Mouse (Mus musculus): ENCODE data around the gene Olfr558. TPM values are rescaled to one million over a fixed set of nuclear protein-coding genes. Genes with fewer than 3 reads are reported as not detected.

Olfr558 gene
- total RNA-seq (2021) = under 1 TPM; 0.36 to 0.45 TPM
- long read RNA-seq, experiment 1 = 0 reads
- long read RNA-seq, experiment 2 = 0 reads

- DNase-seq (ENCODE audit: low spot score in 2 of 2) = no peak
Observed at GRCm38 (mm10) chr7:102701915-102702314, at the start of gene Olfr558. Olfr558 (plus strand) TSS chr7:102702215.

DNA sequence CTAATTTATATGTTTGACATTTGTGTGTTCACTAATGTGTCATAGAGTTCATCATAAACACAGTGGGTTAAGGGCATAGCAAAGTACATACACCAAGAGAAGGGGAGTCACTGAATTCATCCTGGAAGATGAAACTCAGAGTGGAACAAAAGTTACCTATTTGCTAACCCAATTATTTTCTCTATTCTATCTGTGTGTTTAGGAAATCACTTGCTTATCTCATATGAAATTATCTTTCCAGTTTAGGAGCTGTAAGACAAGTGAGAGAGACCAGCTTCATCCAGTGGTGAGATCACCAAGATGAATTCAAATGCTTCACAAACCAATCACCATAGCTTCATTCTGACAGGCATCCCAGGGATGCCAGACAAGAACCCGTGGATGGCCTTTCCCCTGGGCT, 43.5 kb upstream of the Olfr558 start, which contains the start of gene Olfr555:
Olfr555 (plus strand) TSS at position 301 of the 400 bp plus-strand sequence.
- DNase-seq (ENCODE audit: low spot score in 2 of 2) = no peak

- DNase-seq (ENCODE audit: low spot score in 2 of 2) = no peak
Observed at GRCm38 (mm10) chr7:102664599-102664998, 37.4 kb upstream of the Olfr558 start, which contains the start of gene Olfr556. Olfr556 (plus strand) TSS chr7:102664899.

DNA sequence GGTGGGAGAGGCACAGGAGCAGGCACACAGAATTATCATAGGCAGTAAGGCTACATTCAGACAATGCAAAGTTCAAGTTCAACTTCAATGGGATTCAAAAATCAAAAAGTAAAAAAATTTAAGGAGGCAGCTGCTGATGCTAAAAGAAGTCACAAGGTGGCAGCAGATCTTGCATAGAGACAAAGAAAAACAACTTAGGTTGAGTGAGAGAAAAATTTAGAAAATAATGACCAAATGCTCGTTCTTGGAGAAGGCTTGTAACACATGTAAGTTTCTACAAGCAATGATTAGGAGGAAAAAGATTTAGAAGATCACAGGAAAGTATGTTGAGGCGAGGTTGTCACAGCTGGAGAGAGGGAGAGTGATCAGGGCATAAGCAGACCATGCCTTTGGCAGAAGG, 36.6 kb upstream of the Olfr558 start:
- DNase-seq (ENCODE audit: low spot score in 2 of 2) = no peak

DNA sequence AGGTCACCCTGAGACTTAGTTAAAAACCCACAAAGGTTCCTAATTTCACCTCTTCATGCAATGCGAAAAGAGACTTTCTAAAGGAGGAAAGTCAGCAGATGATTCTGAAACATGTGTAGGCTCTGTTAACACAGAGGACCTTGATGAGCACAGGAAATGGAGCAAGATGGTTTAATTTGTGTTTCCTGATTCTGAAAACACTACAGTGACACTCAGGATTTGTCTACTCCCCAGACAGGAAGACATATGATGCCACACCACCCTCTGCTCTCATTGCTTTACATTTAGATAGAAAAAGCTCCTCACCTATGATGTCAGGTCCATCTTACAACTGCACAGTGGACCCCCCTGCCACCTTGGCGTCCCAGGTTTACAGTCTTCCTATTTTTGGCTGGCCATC, 25.8 kb upstream of the Olfr558 start:
- no peak for DNase-seq (ENCODE audit: low spot score in 2 of 2)

DNA sequence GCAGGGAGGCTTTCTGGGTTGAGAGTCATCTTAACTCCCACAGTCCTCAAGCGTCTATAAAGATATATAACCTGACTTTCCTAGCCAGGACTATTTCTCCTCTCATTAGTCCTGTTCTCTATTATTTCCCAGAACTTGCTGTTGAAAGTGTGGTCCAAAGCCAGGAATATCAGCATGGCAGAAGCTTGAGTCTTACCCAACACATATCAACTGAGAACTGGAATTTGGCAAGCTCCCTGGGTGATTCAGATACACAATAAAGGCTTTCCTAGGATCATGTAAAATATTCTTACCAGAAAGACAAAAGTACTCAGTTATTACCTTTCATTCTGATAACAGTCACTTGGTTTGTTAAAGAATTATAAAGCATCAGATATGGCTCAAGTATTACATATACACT, 20.1 kb upstream of the Olfr558 start:
- DNase-seq (ENCODE audit: low spot score in 2 of 2) = no peak

- peak; percentile 81 to 82 for DNase-seq (ENCODE audit: low spot score in 2 of 2)
Observed at GRCm38 (mm10) chr7:102686944-102687501, 15.0 kb upstream of the Olfr558 start, which contains the start of gene Trim68. Trim68 (minus strand) TSS chr7:102687327.

DNA sequence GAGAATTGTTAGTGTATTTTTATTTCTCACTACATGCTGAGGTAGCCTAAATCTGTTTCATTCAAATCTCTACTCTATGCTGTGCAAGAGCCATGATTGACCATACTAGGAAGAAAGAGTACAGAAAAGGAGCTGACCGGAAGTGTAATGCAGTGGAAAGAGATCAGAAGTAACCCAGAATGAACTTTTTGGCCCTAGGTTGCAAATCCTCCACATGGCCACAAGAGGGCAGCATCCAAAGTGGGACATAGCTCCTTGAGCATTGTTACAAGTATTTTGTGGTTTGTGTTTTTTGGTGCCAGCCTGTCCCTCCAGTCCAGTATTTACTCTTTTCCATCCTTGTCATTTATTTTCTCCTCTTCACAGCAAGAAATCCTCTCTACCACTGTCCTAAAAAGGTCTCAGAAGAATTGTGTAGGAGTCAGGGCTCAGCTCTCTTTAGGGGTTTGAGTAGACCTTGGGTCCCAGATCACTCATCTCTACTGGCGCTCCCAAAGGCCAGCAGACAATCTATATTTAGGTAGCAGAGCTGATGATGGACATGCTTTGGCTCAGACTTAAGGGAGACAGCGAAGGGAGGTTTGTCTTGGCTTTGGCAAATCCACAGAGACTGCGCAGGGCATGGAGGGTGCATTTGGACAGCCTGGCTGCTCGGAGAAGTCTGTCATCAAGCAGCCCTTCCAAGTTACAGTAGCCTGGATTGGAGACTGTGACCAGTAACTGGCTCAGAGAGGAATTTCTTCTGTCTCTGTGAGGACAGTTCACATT, 6.5 kb upstream of the Olfr558 start, which contains the start of gene Olfr557:
Olfr557 (plus strand) TSS at position 553 of the 768 bp plus-strand sequence.
- DNase-seq (ENCODE audit: low spot score in 2 of 2) = peak; percentile 35 to 36

GRCm38 (mm10) chr7:102698461-102698860, 3.6 kb upstream of the Olfr558 start:
- no peak for DNase-seq (ENCODE audit: low spot score in 2 of 2)

GRCm38 (mm10) chr7:102718970-102719369, 17.0 kb downstream of the Olfr558 start, which contains the start of gene Olfr33:
Olfr33 (minus strand) TSS chr7:102719070.
- DNase-seq (ENCODE audit: low spot score in 2 of 2) = no peak

DNA sequence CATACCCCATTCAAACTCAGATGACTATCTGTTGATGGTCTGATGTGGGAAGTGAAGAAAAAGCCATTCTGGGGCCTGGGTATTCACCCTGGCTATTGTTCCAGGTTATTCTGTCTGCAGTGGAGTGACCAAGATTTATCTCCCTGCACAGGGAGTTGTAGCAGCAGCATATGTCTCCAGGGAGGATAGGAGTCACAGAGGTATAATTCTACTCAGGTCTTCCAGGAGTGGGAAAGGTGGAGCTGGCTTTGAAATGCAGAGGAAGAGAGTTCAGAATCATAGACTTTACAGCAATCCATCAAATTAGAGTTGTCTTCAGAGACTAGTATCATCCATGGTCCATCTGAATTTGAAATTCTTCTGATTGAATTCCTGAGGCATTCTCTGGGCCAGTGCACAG, 25.4 kb downstream of the Olfr558 start, which contains the start of gene Olfr559:
Olfr559 (minus strand) TSS at position 101 of the 400 bp plus-strand sequence.
- DNase-seq (ENCODE audit: low spot score in 2 of 2) = no peak

GRCm38 (mm10) chr7:102733793-102734192, 31.8 kb downstream of the Olfr558 start:
- DNase-seq (ENCODE audit: low spot score in 2 of 2) = no peak

- DNase-seq (ENCODE audit: low spot score in 2 of 2) = no peak
Observed at GRCm38 (mm10) chr7:102737705-102738104, 35.7 kb downstream of the Olfr558 start.

GRCm38 (mm10) chr7:102752086-102752485, 50.1 kb downstream of the Olfr558 start:
- DNase-seq (ENCODE audit: low spot score in 2 of 2) = no peak

GRCm38 (mm10) chr7:102759266-102759665, 57.3 kb downstream of the Olfr558 start, which contains the start of the genes Olfr560 and Olfr78:
Olfr560 (minus strand) TSS chr7:102759366.
Olfr78 (minus strand) TSS chr7:102759471.
- no peak for DNase-seq (ENCODE audit: low spot score in 2 of 2)

Other genes starting within 250 kb of the Olfr558 start
- gene Olfr543, start 220.5 kb upstream of the Olfr558 start, total RNA-seq (2021) = not detected
- not detected for gene Olfr544, start 213.9 kb upstream of the Olfr558 start, total RNA-seq (2021)
- not detected for gene Olfr545, start 202.6 kb upstream of the Olfr558 start, total RNA-seq (2021)
- gene Olfr547, start 167.5 kb upstream of the Olfr558 start, total RNA-seq (2021) = not detected
- not detected for gene Olfr548-ps1, start 161.3 kb upstream of the Olfr558 start, total RNA-seq (2021)
- gene Olfr549, start 152.3 kb upstream of the Olfr558 start, total RNA-seq (2021) = not detected
- 10 to 100 TPM; 12.1 to 14.6 TPM for gene Trim21, start 136.7 kb upstream of the Olfr558 start, total RNA-seq (2021)
- not detected for gene Olfr550, start 130.8 kb upstream of the Olfr558 start, total RNA-seq (2021)
- gene Olfr551, start 110.3 kb upstream of the Olfr558 start, total RNA-seq (2021) = not detected
- under 1 TPM in 1 of 2 experiments, not detected in 1; 0.10 TPM for gene Olfr552, start 104.4 kb upstream of the Olfr558 start, total RNA-seq (2021)
- gene Olfr553, start 84.0 kb upstream of the Olfr558 start, total RNA-seq (2021) = not detected
- gene Olfr554, start 63.8 kb upstream of the Olfr558 start, total RNA-seq (2021) = not detected
- gene Olfr555, start 43.4 kb upstream of the Olfr558 start, total RNA-seq (2021) = not detected
- not detected for gene Olfr556, start 37.3 kb upstream of the Olfr558 start, total RNA-seq (2021)
- 1 to 10 TPM; 7.8 to 9.1 TPM for gene Trim68, start 14.9 kb upstream of the Olfr558 start, total RNA-seq (2021)
- gene Olfr557, start 6.3 kb upstream of the Olfr558 start, total RNA-seq (2021) = not detected
- gene Olfr33, start 16.9 kb downstream of the Olfr558 start, total RNA-seq (2021) = not detected
- not detected for gene Olfr559, start 25.3 kb downstream of the Olfr558 start, total RNA-seq (2021)
- gene Olfr560, start 57.2 kb downstream of the Olfr558 start, total RNA-seq (2021) = not detected
- gene Olfr78, start 57.3 kb downstream of the Olfr558 start, total RNA-seq (2021) = under 1 TPM in 1 of 2 experiments, not detected in 1; 0.22 TPM
- not detected for gene Olfr561, start 69.0 kb downstream of the Olfr558 start, total RNA-seq (2021)
- not detected for gene Olfr564, start 101.3 kb downstream of the Olfr558 start, total RNA-seq (2021)
- gene Olfr566, start 156.6 kb downstream of the Olfr558 start, total RNA-seq (2021) = not detected
- gene Olfr568, start 174.9 kb downstream of the Olfr558 start, total RNA-seq (2021) = not detected
- gene Olfr569, start 188.7 kb downstream of the Olfr558 start, total RNA-seq (2021) = not detected
- not detected for gene Olfr570, start 192.4 kb downstream of the Olfr558 start, total RNA-seq (2021)
- not detected for gene Olfr571, start 215.3 kb downstream of the Olfr558 start, total RNA-seq (2021)
- not detected for gene Olfr572, start 222.2 kb downstream of the Olfr558 start, total RNA-seq (2021)
- gene Olfr573-ps1, start 240.4 kb downstream of the Olfr558 start, total RNA-seq (2021) = not detected
- under 1 TPM in 1 of 2 experiments, not detected in 1; 0.38 TPM for gene Olfr574, start 246.3 kb downstream of the Olfr558 start, total RNA-seq (2021)

Measured in adrenal gland, adult 18-20 months (tissue).